Mouse (Mus musculus): ENCODE data around the gene Ankrd1. TPM values are rescaled to one million over a fixed set of nuclear protein-coding genes. Genes with fewer than 3 reads are reported as not detected.

Gene Ankrd1
- polyA plus RNA-seq, 1 experiment from 2014 or later: 0.22 TPM

GRCm38 (mm10) chr19:36110465-36110864 lies 9.4 kb downstream of the Ankrd1 start:
- DNase-seq (ENCODE audit: low spot score): no peak

- no peak for DNase-seq (ENCODE audit: low spot score)
These were observed 10.5 kb downstream of the Ankrd1 start for GRCm38 (mm10) chr19:36109318-36109944.

GRCm38 (mm10) chr19:36103909-36104308 lies 16.0 kb downstream of the Ankrd1 start:
- DNase-seq (ENCODE audit: low spot score): no peak

DNA sequence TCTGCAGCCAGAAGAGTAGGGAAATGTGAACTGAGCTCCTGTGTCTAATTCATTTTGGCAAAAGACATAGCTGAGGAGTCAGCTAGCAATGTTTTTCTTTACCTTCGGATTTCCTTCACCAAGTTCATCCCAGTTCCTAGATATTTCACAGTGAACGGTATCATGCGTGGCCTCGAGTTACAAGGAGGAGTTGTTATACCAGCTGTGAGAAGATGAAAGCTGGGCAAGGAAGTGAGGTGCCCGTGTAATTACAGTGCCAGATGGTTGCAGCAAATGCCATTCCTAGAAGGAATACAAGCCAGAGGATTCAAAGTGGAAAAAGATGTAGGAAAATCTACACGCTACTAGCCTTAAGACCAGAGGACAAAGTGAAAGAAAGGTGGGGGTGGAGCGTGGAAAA lies 21.0 kb downstream of the Ankrd1 start:
- DNase-seq (ENCODE audit: low spot score): no peak

GRCm38 (mm10) chr19:36098265-36098664 lies 21.6 kb downstream of the Ankrd1 start:
- DNase-seq (ENCODE audit: low spot score): no peak

DNA sequence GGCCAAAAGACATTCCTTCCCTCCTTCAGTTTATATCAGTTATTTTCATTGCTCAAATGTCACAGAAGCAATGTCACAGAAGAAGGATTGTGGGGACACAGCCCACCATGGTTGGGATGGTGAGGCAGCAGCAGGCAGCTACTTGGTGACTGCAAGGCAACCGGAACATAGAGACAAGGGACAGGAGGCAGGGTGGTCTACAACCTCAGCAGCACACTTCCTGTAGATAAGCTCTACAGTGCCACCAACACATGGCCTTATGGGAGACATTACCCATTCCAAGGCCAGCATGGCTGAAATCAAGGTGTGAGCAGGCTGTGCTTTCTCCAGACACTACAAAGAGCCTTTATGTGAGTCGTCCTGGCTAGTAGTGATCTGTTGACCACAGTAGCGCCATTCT lies 22.7 kb downstream of the Ankrd1 start:
- no peak for DNase-seq (ENCODE audit: low spot score)

DNA sequence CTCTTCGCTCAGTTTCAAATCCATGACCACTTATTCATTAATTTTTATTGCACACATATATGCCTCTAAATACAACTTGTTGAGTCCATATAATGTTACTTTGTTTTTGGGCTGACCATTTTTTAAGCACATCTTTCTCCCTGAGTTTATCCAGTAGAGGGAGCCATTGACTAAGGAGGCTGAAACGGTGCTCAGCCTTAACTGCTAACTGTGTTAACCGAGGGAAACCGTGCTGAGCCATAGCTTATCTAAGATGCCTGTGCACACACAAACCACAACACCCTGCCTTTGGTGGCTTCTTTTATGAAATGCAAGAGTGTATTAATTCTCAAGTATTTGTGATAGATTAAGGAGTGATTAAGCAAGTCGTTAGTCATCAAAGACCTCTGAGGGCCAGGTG lies 29.1 kb downstream of the Ankrd1 start:
- DNase-seq (ENCODE audit: low spot score): peak; percentile 49

GRCm38 (mm10) chr19:36083262-36084225 lies 36.4 kb downstream of the Ankrd1 start, which contains the start of gene Rpp30:
TSS of gene Rpp30 (plus strand) at chr19:36083716.
- peak; percentile 91 for DNase-seq (ENCODE audit: low spot score)

DNA sequence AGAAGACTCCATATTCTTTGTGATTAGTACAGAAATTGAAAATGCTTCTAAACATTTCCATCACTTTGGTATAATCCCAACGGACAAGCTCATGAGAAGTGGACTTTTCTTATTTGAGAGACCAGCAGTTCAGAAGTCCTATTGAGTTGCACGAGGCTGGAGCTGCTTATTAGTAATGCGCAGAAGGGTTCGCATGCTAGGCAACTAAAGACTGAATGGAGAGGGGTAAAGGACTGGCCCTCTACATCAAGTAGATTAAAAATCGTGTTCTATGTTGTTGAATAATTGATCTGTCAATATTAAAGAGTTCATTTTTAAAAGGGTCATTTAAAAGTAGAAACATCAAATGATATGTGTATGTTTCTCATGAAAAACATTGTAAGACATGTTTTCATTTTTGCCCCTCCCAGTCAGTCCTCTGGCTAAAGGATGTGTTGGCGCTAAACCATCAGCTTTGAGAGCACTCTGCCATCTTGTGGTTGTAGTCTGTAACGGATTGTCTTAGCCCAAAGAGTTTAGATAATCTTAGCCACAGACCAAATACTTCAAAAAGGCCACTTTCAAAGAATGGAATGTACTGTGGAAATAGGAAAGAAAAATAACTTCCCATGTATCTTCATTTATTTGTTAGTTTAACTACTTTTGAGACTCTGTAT lies 37.2 kb downstream of the Ankrd1 start:
- DNase-seq (ENCODE audit: low spot score): peak; percentile 68

- DNase-seq (ENCODE audit: low spot score): no peak
These were observed 56.9 kb downstream of the Ankrd1 start for GRCm38 (mm10) chr19:36062801-36063529.

Other genes starting within 250 kb of the Ankrd1 start
- 3.0 and 3.2 TPM in 2 replicates for gene Htr7, start 62.6 kb downstream of the Ankrd1 start, polyA plus RNA-seq (2015; fragmentation: Nextera tagmentation; extraction: Ambion mirVana)
- 92.1 and 92.3 TPM in 2 replicates for gene Rpp30, start 36.4 kb downstream of the Ankrd1 start, polyA plus RNA-seq (2015; fragmentation: Nextera tagmentation; extraction: Ambion mirVana)
- gene Pcgf5, start 228.2 kb upstream of the Ankrd1 start, polyA plus RNA-seq (2015; fragmentation: Nextera tagmentation; extraction: Ambion mirVana): 41.5 and 46.6 TPM in 2 replicates